Mouse (Mus musculus): Measurements from ENCODE around the gene F2rl2. TPM values are rescaled to one million over a fixed set of nuclear protein-coding genes. Genes with fewer than 3 reads are reported as not detected.

Gene F2rl2
- polyA plus RNA-seq, 1 experiment from 2014 or later = 2.9 TPM

DNA sequence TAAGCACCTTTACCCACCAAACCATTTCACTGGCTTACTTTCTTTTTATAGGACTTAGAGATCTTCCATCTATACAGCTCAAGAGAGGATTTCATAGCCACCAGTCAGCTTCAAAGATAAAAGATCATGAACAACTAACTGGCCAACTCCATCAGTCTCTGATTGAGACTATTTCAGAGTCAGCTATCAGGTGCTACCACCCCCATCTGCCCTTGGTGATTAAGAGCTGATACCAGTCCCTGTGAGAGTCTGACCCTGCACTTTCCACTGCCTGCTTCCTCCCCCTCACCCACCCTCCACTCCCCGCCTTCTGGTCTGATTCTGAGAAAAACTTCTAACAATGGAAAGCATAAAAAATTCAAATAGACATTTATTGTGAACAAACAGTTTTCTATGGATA, 8.1 kb upstream of the F2rl2 start:
- Histone ChIP-seq H3K9me3 (ENCODE audit: control insufficient read depth, low read length) (no peaks in the 10 kb centered on the region), H3K27me3 (ENCODE audit: control insufficient read depth, insufficient read depth, low read length) (no peaks in the 10 kb centered on the region), H3K4me3 (ENCODE audit: low read depth, low read length) (no peak overlapping the region), H3K9ac (ENCODE audit: low read length) (no peak overlapping the region), H3K36me3 (ENCODE audit: control insufficient read depth, insufficient read depth, low read length) (no peaks in the 10 kb centered on the region), H3K4me2 (no peak overlapping the region), H3K4me1 (ENCODE audit: control insufficient read depth, insufficient read depth, low read length) (no peaks in the 10 kb centered on the region), H3K27ac (ENCODE audit: low read depth, low read length) (no peak overlapping the region)
- ATAC-seq (ENCODE audit: low FRiP score) (no peak), DNase-seq (ENCODE audit: low spot score, missing footprints) (no peak)
- 76% methylated on average over 1 of the region's 1 CpGs for WGBS

DNA sequence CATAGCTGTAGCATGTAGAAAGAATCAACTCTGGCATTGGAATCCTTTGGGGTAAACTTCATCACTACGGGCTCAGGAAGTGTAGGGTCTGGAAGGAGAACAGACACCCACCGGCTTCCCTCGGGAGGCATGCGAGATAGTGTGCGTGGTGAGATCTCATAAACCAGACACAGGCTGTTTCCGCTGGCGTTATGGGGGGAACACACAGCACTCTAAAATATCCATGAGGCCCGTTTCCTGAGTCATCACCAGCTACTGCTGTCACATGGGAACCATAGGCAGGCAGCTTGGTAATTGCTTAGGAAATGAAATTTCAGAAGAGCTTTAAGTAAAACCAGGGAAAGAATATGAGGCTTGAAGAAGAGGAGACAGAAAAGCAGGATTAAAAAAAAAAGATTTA, 4.5 kb upstream of the F2rl2 start:
- DNase-seq (ENCODE audit: low spot score, missing footprints) (no peak), ATAC-seq (ENCODE audit: low FRiP score) (no peak)
- no peaks in the 10 kb centered on the region for H3K27me3 ChIP-seq (ENCODE audit: control insufficient read depth, insufficient read depth, low read length)
- no peaks in the 10 kb centered on the region for H3K9me3 ChIP-seq (ENCODE audit: control insufficient read depth, low read length)
- H3K27ac ChIP-seq (ENCODE audit: low read depth, low read length) = no peak overlapping the region
- 87% methylated on average over 8 of the region's 8 CpGs for WGBS
- H3K4me3 ChIP-seq (ENCODE audit: low read depth, low read length) = no peak overlapping the region
- H3K4me2 ChIP-seq = no peak overlapping the region
- H3K36me3 ChIP-seq (ENCODE audit: control insufficient read depth, insufficient read depth, low read length) = no peaks in the 10 kb centered on the region
- no peaks in the 10 kb centered on the region for H3K4me1 ChIP-seq (ENCODE audit: control insufficient read depth, insufficient read depth, low read length)
- H3K9ac ChIP-seq (ENCODE audit: low read length) = no peak overlapping the region

DNA sequence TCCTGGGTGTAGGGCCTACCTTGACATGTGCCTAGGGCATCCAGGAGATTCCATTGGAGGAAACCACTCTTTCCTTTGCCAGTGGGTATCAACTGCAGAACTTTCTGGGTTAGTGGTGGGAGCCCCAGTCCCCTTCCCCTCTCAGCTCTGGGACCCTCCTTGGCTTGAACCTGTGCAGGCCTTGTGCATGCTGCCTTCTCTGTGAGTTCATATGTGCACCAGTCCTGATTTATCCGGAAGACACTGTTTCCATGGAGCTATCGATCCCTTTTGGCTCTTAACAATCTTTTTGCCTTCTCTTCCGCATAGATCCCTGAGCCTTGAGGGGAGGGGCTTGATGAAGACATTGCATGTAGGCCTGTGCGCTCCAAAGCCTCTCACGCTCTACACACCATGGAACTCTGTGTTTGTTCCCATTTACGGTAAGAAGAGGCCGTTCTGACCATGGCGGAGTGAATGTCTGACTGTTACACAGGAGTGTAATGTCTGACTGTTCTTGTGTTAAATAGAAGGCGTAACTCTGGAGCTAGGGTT, 466 bp upstream of the F2rl2 start:
- Histone ChIP-seq H3K9me3 (ENCODE audit: control insufficient read depth, low read length) (no peaks in the 10 kb centered on the region), H3K27ac (ENCODE audit: low read depth, low read length) (no peak overlapping the region), H3K27me3 (ENCODE audit: control insufficient read depth, insufficient read depth, low read length) (no peaks in the 10 kb centered on the region), H3K36me3 (ENCODE audit: control insufficient read depth, insufficient read depth, low read length) (peaks cover 6% of the 10 kb centered on the region; the same call in 1 of the 2 replicates), H3K9ac (ENCODE audit: low read length) (no peak overlapping the region), H3K4me1 (ENCODE audit: control insufficient read depth, insufficient read depth, low read length) (no peaks in the 10 kb centered on the region), H3K4me2 (no peak overlapping the region), H3K4me3 (ENCODE audit: low read depth, low read length) (no peak overlapping the region)
- 89% methylated on average over 9 of the region's 9 CpGs for WGBS
- DNase-seq (ENCODE audit: low spot score, missing footprints) = no peak
- no peak for ATAC-seq (ENCODE audit: low FRiP score)

DNA sequence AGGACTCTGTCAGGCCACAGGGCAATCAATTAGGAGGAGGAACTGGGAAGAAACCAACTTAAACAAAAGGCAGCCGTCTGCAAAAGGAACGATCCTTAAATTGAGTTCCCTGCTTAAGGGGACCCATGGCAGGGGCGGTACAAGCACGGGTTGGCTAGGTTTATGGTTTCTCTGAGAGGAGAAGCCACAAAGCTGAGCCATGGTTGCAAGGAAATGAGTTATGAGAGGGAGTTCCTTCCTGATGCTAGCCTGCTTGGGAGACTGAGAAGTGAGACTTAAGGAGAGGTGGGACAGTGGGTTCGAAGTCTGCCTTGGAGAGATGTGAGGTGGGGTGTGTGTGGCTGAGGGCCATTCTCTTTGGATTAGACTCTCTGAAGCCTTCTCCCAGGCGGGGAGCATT, 1.2 kb downstream of the F2rl2 start:
- Histone ChIP-seq H3K9ac (ENCODE audit: low read length) (no peak overlapping the region), H3K9me3 (ENCODE audit: control insufficient read depth, low read length) (no peaks in the 10 kb centered on the region), H3K27ac (ENCODE audit: low read depth, low read length) (no peak overlapping the region), H3K4me1 (ENCODE audit: control insufficient read depth, insufficient read depth, low read length) (no peaks in the 10 kb centered on the region), H3K27me3 (ENCODE audit: control insufficient read depth, insufficient read depth, low read length) (no peaks in the 10 kb centered on the region), H3K4me3 (ENCODE audit: low read depth, low read length) (no peak overlapping the region), H3K36me3 (ENCODE audit: control insufficient read depth, insufficient read depth, low read length) (peaks cover 6% of the 10 kb centered on the region; the same call in 1 of the 2 replicates), H3K4me2 (no peak overlapping the region)
- no peak for DNase-seq (ENCODE audit: low spot score, missing footprints)
- ATAC-seq (ENCODE audit: low FRiP score) = no peak
- 64% methylated on average over 6 of the region's 6 CpGs for WGBS

DNA sequence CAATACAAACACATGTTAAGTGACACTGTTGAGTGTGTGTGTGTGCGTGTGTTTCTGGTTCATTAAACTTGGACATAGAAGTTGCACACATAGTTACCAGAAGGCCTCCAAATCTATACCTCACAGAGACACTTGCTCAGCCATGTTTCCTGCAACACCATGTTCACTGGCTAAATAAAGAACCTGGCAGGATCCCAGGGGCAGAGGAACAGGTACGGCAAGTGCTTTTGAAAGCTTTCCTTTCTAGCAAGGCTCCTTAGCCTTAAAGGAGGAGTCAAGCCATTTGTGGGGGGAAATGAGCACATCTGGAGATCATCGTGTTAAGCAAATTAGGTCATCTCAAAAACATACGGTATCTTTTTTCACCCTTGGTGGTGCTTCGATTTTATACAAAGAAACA, 6.7 kb downstream of the F2rl2 start:
- Histone ChIP-seq H3K4me2 (no peak overlapping the region), H3K27ac (ENCODE audit: low read depth, low read length) (no peak overlapping the region), H3K36me3 (ENCODE audit: control insufficient read depth, insufficient read depth, low read length) (peaks cover 6% of the 10 kb centered on the region; the same call in 1 of the 2 replicates), H3K27me3 (ENCODE audit: control insufficient read depth, insufficient read depth, low read length) (no peaks in the 10 kb centered on the region), H3K9ac (ENCODE audit: low read length) (no peak overlapping the region), H3K4me3 (ENCODE audit: low read depth, low read length) (no peak overlapping the region), H3K4me1 (ENCODE audit: control insufficient read depth, insufficient read depth, low read length) (no peaks in the 10 kb centered on the region), H3K9me3 (ENCODE audit: control insufficient read depth, low read length) (no peaks in the 10 kb centered on the region)
- DNase-seq (ENCODE audit: low spot score, missing footprints) = no peak
- 87% methylated on average over 5 of the region's 5 CpGs for WGBS
- no peak for ATAC-seq (ENCODE audit: low FRiP score)

DNA sequence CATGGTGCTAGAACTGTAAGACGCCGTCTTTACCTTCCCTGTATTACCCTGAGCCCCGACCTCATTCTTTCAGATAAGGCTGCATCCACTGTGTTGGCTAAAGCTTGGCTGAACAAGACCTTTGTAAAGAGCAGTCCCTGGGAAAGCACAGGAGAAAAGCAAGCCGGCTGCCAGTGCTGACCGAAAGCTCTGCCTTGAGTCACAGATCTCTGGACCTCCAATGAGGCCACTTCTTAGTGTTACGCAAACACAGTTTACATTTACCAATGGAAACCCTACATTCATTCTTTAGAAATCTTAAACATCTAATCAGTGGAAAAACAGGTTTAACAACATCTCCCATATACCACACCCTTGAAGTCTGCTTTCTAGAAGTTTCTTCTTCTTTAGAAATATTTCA, 8.9 kb downstream of the F2rl2 start:
- DNase-seq (ENCODE audit: low spot score, missing footprints) = no peak
- Histone ChIP-seq H3K4me2 (no peak overlapping the region), H3K27me3 (ENCODE audit: control insufficient read depth, insufficient read depth, low read length) (no peaks in the 10 kb centered on the region), H3K9ac (ENCODE audit: low read length) (no peak overlapping the region), H3K27ac (ENCODE audit: low read depth, low read length) (no peak overlapping the region), H3K4me1 (ENCODE audit: control insufficient read depth, insufficient read depth, low read length) (no peaks in the 10 kb centered on the region), H3K4me3 (ENCODE audit: low read depth, low read length) (no peak overlapping the region), H3K36me3 (ENCODE audit: control insufficient read depth, insufficient read depth, low read length) (peaks cover 5% of the 10 kb centered on the region; the same call in 1 of the 2 replicates), H3K9me3 (ENCODE audit: control insufficient read depth, low read length) (no peaks in the 10 kb centered on the region)
- WGBS = 96% methylated on average over 6 of the region's 6 CpGs
- ATAC-seq (ENCODE audit: low FRiP score) = no peak

DNA sequence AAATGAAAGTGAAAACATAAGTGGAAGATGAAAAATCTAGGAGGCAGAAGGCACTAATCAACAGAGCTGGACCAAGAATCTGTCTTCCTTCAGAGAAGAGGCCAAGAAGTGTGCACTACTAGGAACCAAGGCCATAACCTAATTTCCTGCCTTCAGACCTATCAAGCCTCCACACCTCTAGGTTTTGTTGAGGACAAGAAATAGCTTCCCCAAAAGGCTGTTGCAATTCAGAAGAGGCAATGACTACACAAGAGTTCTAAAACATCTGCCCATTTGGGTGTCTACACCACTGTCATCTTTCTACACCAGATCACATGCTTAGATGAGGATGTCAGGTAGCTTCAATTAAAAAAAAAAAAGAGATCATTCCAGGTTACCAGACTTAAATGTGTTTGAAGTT, 15.4 kb downstream of the F2rl2 start:
- no peaks in the 10 kb centered on the region for H3K4me1 ChIP-seq (ENCODE audit: control insufficient read depth, insufficient read depth, low read length)
- H3K9ac ChIP-seq (ENCODE audit: low read length) = no peak overlapping the region

DNA sequence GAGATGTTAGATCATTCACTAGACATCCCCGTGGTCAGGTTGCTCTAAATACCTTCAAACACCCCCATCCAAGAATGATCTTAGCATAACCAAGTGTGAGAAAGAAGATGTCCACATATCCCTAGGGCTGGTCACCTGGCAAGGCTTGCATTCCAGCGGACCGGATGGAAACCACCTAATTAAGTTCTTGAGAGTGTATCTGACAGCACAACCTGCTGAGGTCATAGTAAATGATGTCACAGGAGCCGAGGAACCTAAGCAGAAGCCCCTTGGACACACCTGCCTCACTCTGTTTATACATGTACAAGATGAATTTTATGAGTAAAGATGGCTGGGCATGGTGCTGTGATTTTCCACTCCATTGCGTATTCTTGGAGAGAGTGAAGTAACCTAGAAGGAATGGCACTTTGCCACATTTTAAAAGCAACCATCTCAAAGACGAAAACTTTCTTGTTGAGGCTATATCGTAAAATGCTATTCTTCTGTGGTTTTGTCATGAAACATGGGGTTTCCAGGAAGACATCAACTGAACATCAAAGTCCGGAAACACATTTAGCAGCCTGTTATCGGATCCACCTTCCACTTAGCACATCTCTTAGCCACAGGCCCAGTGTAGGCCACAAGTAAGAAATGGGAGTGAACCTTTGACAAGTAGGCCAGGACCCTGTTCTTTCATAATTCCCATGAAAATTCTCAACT, 16.1 kb downstream of the F2rl2 start:
- Histone ChIP-seq H3K9ac (ENCODE audit: low read length) (no peak overlapping the region), H3K4me1 (ENCODE audit: control insufficient read depth, insufficient read depth, low read length) (no peaks in the 10 kb centered on the region), H3K9me3 (ENCODE audit: control insufficient read depth, low read length) (no peaks in the 10 kb centered on the region), H3K36me3 (ENCODE audit: control insufficient read depth, insufficient read depth, low read length) (no peaks in the 10 kb centered on the region; the same call in 1 of the 2 replicates), H3K4me3 (ENCODE audit: low read depth, low read length) (no peak overlapping the region), H3K27me3 (ENCODE audit: control insufficient read depth, insufficient read depth, low read length) (no peaks in the 10 kb centered on the region), H3K4me2 (no peak overlapping the region), H3K27ac (ENCODE audit: low read depth, low read length) (no peak overlapping the region)
- DNase-seq (ENCODE audit: low spot score, missing footprints) (no peak), ATAC-seq (ENCODE audit: low FRiP score) (no peak)
- 92% methylated on average over 9 of the region's 9 CpGs for WGBS

More for the DNA sequence above, 15.4 kb downstream of the F2rl2 start:
- no peaks in the 10 kb centered on the region; the same call in 1 of the 2 replicates for H3K36me3 ChIP-seq (ENCODE audit: control insufficient read depth, insufficient read depth, low read length)
- H3K4me2 ChIP-seq = no peak overlapping the region
- no peak overlapping the region for H3K4me3 ChIP-seq (ENCODE audit: low read depth, low read length)
- H3K9me3 ChIP-seq (ENCODE audit: control insufficient read depth, low read length) = no peaks in the 10 kb centered on the region
- ATAC-seq (ENCODE audit: low FRiP score) (no peak), DNase-seq (ENCODE audit: low spot score, missing footprints) (no peak)
- H3K27me3 ChIP-seq (ENCODE audit: control insufficient read depth, insufficient read depth, low read length) = no peaks in the 10 kb centered on the region
- H3K27ac ChIP-seq (ENCODE audit: low read depth, low read length) = no peak overlapping the region

DNA sequence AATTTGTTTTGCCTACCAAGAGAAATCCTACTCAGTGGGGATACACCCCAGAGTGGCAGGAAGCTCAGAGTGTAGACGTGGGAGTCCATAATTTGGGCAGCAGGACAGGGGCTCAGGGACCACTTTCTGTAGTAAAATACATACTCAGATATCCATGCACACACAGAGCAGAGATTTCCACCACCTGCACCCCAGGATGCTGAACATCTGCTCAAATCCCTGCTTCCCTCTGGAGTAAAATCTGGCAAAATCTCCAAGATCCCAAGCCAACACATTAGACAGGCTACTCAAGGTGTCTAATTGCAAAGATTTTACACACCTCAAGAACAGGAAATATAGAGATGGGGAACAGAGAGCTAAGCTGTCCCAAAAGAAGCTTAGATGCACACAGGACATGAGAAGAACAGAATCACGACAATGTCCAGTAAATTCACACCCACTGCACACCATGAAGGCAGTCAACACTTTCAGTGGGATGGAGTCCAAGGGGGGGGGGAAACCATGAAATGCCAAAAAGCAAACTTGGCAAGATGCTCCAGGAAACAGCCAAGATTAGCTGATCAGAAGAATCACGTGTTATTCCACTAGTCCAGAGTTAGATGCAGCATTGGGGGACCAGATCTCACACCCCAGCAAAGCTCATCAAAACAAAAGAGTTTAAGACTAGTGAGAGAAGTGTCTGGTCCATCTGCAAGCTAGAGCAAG, 17.8 kb downstream of the F2rl2 start:
- Histone ChIP-seq H3K27ac (ENCODE audit: low read depth, low read length) (no peak overlapping the region), H3K4me1 (ENCODE audit: control insufficient read depth, insufficient read depth, low read length) (no peaks in the 10 kb centered on the region), H3K36me3 (ENCODE audit: control insufficient read depth, insufficient read depth, low read length) (no peaks in the 10 kb centered on the region; the same call in 1 of the 2 replicates), H3K9ac (ENCODE audit: low read length) (no peak overlapping the region), H3K4me3 (ENCODE audit: low read depth, low read length) (no peak overlapping the region), H3K27me3 (ENCODE audit: control insufficient read depth, insufficient read depth, low read length) (no peaks in the 10 kb centered on the region), H3K9me3 (ENCODE audit: control insufficient read depth, low read length) (no peaks in the 10 kb centered on the region), H3K4me2 (no peak overlapping the region)
- DNase-seq (ENCODE audit: low spot score, missing footprints) (no peak), ATAC-seq (ENCODE audit: low FRiP score) (no peak)
- WGBS = 80% methylated on average over 3 of the region's 3 CpGs

Data from midbrain, embryonic 11.5 days (tissue).